Mouse (Mus musculus): Measurements from ENCODE around the gene Tgfbi. TPM values are rescaled to one million over a fixed set of nuclear protein-coding genes. Genes with fewer than 3 reads are reported as not detected.

Tgfbi gene
- polyA plus RNA-seq, 1 experiment from 2014 or later, result 111 TPM

- no peaks in the 10 kb centered on the region for H3K36me3 ChIP-seq
- H3K9ac ChIP-seq (replicated peaks), result no peak overlapping the region
- no peaks in the 10 kb centered on the region for H3K27me3 ChIP-seq
- H3K4me3 ChIP-seq (replicated peaks), result no peak overlapping the region
- ATAC-seq (ENCODE audit: insufficient number of reproducible peaks, insufficient read depth, low FRiP score, low TSS enrichment, low read depth), result no peak
- peaks cover 65% of the 10 kb centered on the region for H3K4me1 ChIP-seq (replicated peaks)
- no peak overlapping the region for H3K27ac ChIP-seq
- WGBS, result 76% methylated on average over 12 of the region's 12 CpGs
- H3K4me2 ChIP-seq, result no peak overlapping the region
- H3K9me3 ChIP-seq, result no peaks in the 10 kb centered on the region
These were observed 11.3 kb upstream of the Tgfbi start for GRCm38 (mm10) chr13:56597831-56598612.

GRCm38 (mm10) chr13:56599511-56599910, 9.8 kb upstream of the Tgfbi start:
- ATAC-seq (ENCODE audit: insufficient number of reproducible peaks, insufficient read depth, low FRiP score, low TSS enrichment, low read depth), result no peak
- no peaks in the 10 kb centered on the region for H3K9me3 ChIP-seq
- H3K4me1 ChIP-seq (replicated peaks), result peaks cover 59% of the 10 kb centered on the region
- no peak overlapping the region for H3K9ac ChIP-seq (replicated peaks)
- no peak overlapping the region for H3K4me3 ChIP-seq (replicated peaks)
- peak overlapping the region; percentile 97 for H3K27ac ChIP-seq
- no peak overlapping the region for H3K4me2 ChIP-seq
- H3K27me3 ChIP-seq, result no peaks in the 10 kb centered on the region
- WGBS, result 97% methylated on average over 2 of the region's 2 CpGs
- no peaks in the 10 kb centered on the region for H3K36me3 ChIP-seq

- Histone ChIP-seq H3K4me3 (replicated peaks) (no peak overlapping the region), H3K4me1 (replicated peaks) (peaks cover 51% of the 10 kb centered on the region), H3K36me3 (no peaks in the 10 kb centered on the region), H3K27ac (peak overlapping the region; percentile 97), H3K4me2 (peak overlapping the region; percentile 21; the same call in 1 of the 2 replicates), H3K9ac (replicated peaks) (no peak overlapping the region), H3K9me3 (no peaks in the 10 kb centered on the region), H3K27me3 (no peaks in the 10 kb centered on the region)
- ATAC-seq (ENCODE audit: insufficient number of reproducible peaks, insufficient read depth, low FRiP score, low TSS enrichment, low read depth), result peak; percentile 74
- WGBS, result 20% methylated on average over 10 of the region's 10 CpGs
These were observed 9.0 kb upstream of the Tgfbi start for GRCm38 (mm10) chr13:56600216-56600890.

- Histone ChIP-seq H3K4me1 (replicated peaks) (peaks cover 53% of the 10 kb centered on the region), H3K27ac (peak overlapping the region; percentile 97), H3K9me3 (no peaks in the 10 kb centered on the region), H3K4me2 (peak overlapping the region; percentile 21), H3K4me3 (replicated peaks) (no peak overlapping the region), H3K9ac (replicated peaks) (0 out of 2 replicates have a peak overlapping the region, but pooled peaks have one; percentile 12), H3K27me3 (no peaks in the 10 kb centered on the region), H3K36me3 (no peaks in the 10 kb centered on the region)
- WGBS, result 12% methylated on average over 11 of the region's 11 CpGs
- ATAC-seq (ENCODE audit: insufficient number of reproducible peaks, insufficient read depth, low FRiP score, low TSS enrichment, low read depth), result peak; percentile 61
These were observed 8.1 kb upstream of the Tgfbi start for GRCm38 (mm10) chr13:56601199-56601598.

- ATAC-seq (ENCODE audit: insufficient number of reproducible peaks, insufficient read depth, low FRiP score, low TSS enrichment, low read depth), result no peak
- no peak overlapping the region for H3K4me3 ChIP-seq (replicated peaks)
- no peak overlapping the region for H3K4me2 ChIP-seq
- 89% methylated on average over 9 of the region's 9 CpGs for WGBS
- peak overlapping the region; percentile 92; the same call in 1 of the 2 replicates for H3K27ac ChIP-seq
- H3K36me3 ChIP-seq, result no peaks in the 10 kb centered on the region
- no peaks in the 10 kb centered on the region for H3K27me3 ChIP-seq
- no peak overlapping the region for H3K9ac ChIP-seq (replicated peaks)
- peaks cover 77% of the 10 kb centered on the region for H3K4me1 ChIP-seq (replicated peaks)
- H3K9me3 ChIP-seq, result no peaks in the 10 kb centered on the region
These were observed 3.8 kb upstream of the Tgfbi start for GRCm38 (mm10) chr13:56605503-56605902.

- ATAC-seq (ENCODE audit: insufficient number of reproducible peaks, insufficient read depth, low FRiP score, low TSS enrichment, low read depth), result no peak
- H3K27ac ChIP-seq, result peak overlapping the region; percentile 92
- WGBS, result 51% methylated on average over 11 of the region's 11 CpGs
- H3K9ac ChIP-seq (replicated peaks), result no peak overlapping the region
- peaks cover 77% of the 10 kb centered on the region for H3K4me1 ChIP-seq (replicated peaks)
- no peaks in the 10 kb centered on the region for H3K27me3 ChIP-seq
- H3K9me3 ChIP-seq, result no peaks in the 10 kb centered on the region
- H3K4me2 ChIP-seq, result 0 out of 2 replicates have a peak overlapping the region, but pooled peaks have one; percentile 9
- H3K36me3 ChIP-seq, result no peaks in the 10 kb centered on the region
- no peak overlapping the region for H3K4me3 ChIP-seq (replicated peaks)
These were observed 2.6 kb upstream of the Tgfbi start for GRCm38 (mm10) chr13:56606724-56607123.

GRCm38 (mm10) chr13:56607225-56607624, 2.1 kb upstream of the Tgfbi start:
- Histone ChIP-seq H3K4me1 (replicated peaks) (peaks cover 78% of the 10 kb centered on the region), H3K36me3 (no peaks in the 10 kb centered on the region), H3K4me3 (replicated peaks) (no peak overlapping the region), H3K4me2 (0 out of 2 replicates have a peak overlapping the region, but pooled peaks have one; percentile 6), H3K9ac (replicated peaks) (no peak overlapping the region), H3K27ac (peak overlapping the region; percentile 92), H3K27me3 (no peaks in the 10 kb centered on the region), H3K9me3 (no peaks in the 10 kb centered on the region)
- 22% methylated on average over 7 of the region's 7 CpGs for WGBS
- peak; percentile 28 for ATAC-seq (ENCODE audit: insufficient number of reproducible peaks, insufficient read depth, low FRiP score, low TSS enrichment, low read depth)

GRCm38 (mm10) chr13:56607846-56608245, 1.5 kb upstream of the Tgfbi start:
- Histone ChIP-seq H3K36me3 (no peaks in the 10 kb centered on the region), H3K27me3 (no peaks in the 10 kb centered on the region), H3K9me3 (no peaks in the 10 kb centered on the region), H3K4me1 (replicated peaks) (peaks cover 78% of the 10 kb centered on the region), H3K27ac (peak overlapping the region; percentile 92), H3K4me3 (replicated peaks) (no peak overlapping the region), H3K4me2 (0 out of 2 replicates have a peak overlapping the region, but pooled peaks have one; percentile 6), H3K9ac (replicated peaks) (no peak overlapping the region)
- no peak for ATAC-seq (ENCODE audit: insufficient number of reproducible peaks, insufficient read depth, low FRiP score, low TSS enrichment, low read depth)
- whole genome bisulfite sequencing, result 86% methylated on average over 4 of the region's 4 CpGs

- WGBS, result 67% methylated on average over 4 of the region's 4 CpGs
- no peaks in the 10 kb centered on the region for H3K27me3 ChIP-seq
- peak overlapping the region; percentile 96 for H3K4me2 ChIP-seq
- H3K9ac ChIP-seq (replicated peaks), result peak overlapping the region; percentile 86; the same call in 1 of the 2 replicates
- no peak for ATAC-seq (ENCODE audit: insufficient number of reproducible peaks, insufficient read depth, low FRiP score, low TSS enrichment, low read depth)
- H3K27ac ChIP-seq, result no peak overlapping the region; the same call in 1 of the 2 replicates
- H3K36me3 ChIP-seq, result peaks cover 20% of the 10 kb centered on the region
- peaks cover 98% of the 10 kb centered on the region for H3K4me1 ChIP-seq (replicated peaks)
- H3K4me3 ChIP-seq (replicated peaks), result peak overlapping the region; percentile 63
- H3K9me3 ChIP-seq, result no peaks in the 10 kb centered on the region
These were observed 1.8 kb downstream of the Tgfbi start for GRCm38 (mm10) chr13:56611129-56611528.

GRCm38 (mm10) chr13:56611741-56612140, 2.4 kb downstream of the Tgfbi start:
- H3K4me3 ChIP-seq (replicated peaks), result peak overlapping the region; percentile 63
- H3K9me3 ChIP-seq, result no peaks in the 10 kb centered on the region
- H3K4me1 ChIP-seq (replicated peaks), result peaks cover 97% of the 10 kb centered on the region
- peak overlapping the region; percentile 48 for H3K9ac ChIP-seq (replicated peaks)
- H3K36me3 ChIP-seq, result peaks cover 22% of the 10 kb centered on the region
- H3K27me3 ChIP-seq, result no peaks in the 10 kb centered on the region
- H3K27ac ChIP-seq, result peak overlapping the region; percentile 66
- 72% methylated on average over 3 of the region's 3 CpGs for WGBS
- H3K4me2 ChIP-seq, result peak overlapping the region; percentile 96
- ATAC-seq (ENCODE audit: insufficient number of reproducible peaks, insufficient read depth, low FRiP score, low TSS enrichment, low read depth), result no peak

- Histone ChIP-seq H3K36me3 (peaks cover 23% of the 10 kb centered on the region), H3K4me1 (replicated peaks) (peaks cover 97% of the 10 kb centered on the region), H3K9ac (replicated peaks) (peak overlapping the region; percentile 48; the same call in 1 of the 2 replicates), H3K4me2 (peak overlapping the region; percentile 96), H3K9me3 (no peaks in the 10 kb centered on the region), H3K27me3 (no peaks in the 10 kb centered on the region), H3K4me3 (replicated peaks) (peak overlapping the region; percentile 63), H3K27ac (peak overlapping the region; percentile 66)
- WGBS, result 8% methylated on average over 10 of the region's 10 CpGs
- ATAC-seq (ENCODE audit: insufficient number of reproducible peaks, insufficient read depth, low FRiP score, low TSS enrichment, low read depth), result no peak
These were observed 3.0 kb downstream of the Tgfbi start for GRCm38 (mm10) chr13:56612331-56612730.

Measured in limb, embryonic 12.5 days (tissue).